Mouse (Mus musculus) cerebellum, adult (tissue): ENCODE results near the gene Zfp697.

Experiments
- ATAC-seq: cut with Nextera tagmentation; 2 replicates; pipeline ENCODE4 v1.9.2; 2017; ENCODE audit warnings: mild to moderate bottlenecking, moderate library complexity, mixed read lengths; ENCODE audit not compliant: insufficient number of reproducible peaks, low FRiP score, low TSS enrichment

Gene Zfp697

DNA sequence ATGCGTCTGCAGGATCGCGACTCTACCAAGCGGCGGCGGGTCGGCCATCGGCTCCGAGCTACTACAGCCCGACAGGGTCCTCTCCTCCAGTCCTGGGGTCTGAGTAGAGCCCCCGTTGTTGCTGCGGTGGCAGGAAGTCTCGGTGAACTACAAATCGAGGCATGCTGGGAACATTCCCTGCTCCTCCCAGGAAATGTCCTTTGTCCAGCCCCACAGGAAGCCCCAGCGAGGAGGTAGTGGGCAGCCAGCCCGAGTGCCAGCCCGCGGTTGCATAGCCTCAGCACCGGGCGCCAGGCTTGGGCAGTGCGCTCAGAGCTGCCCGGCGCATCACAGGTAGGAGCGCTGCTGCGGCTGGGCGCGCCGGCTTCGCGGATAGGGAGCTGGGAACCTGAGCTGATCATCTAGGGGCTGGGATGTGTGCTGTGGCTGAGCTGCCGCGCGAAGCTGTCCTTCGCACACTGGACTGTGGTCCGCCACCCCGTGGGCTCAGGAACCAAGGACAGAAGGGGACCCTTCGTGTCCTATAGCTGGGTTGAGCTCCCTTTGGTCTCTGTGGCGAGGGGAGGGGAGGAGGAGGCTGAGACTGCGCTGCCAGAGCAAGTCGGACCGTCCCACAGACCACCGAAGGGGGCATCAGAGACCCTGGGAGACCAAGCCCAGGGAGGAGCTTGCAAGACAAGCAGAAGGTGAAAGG lies at the start of gene Zfp697:
Gene Zfp697, plus strand, starts transcription at position 216 of the 694 bp plus-strand sequence.
- ATAC-seq, result peak; percentile 93

DNA sequence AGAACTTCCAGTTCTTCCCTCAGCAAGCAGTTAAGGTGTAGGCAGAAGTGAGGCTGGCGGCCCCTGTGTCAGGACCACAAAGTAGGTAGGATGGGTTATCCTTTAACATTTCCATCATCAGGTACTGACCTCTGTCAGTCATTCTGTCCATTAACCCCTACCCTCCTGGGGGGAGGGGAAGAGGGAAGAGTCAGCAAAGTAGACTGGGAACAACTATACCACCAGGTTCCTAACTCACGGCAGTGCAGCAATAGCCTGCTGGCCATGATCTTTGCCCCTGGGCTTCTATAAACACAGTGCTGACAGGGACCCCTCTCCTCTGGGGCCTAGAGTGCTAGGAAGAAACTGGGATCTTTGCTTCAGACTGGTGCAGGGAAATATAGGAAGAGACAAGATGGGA lies 48.3 kb upstream of the Zfp697 start:
- no peak for ATAC-seq

DNA sequence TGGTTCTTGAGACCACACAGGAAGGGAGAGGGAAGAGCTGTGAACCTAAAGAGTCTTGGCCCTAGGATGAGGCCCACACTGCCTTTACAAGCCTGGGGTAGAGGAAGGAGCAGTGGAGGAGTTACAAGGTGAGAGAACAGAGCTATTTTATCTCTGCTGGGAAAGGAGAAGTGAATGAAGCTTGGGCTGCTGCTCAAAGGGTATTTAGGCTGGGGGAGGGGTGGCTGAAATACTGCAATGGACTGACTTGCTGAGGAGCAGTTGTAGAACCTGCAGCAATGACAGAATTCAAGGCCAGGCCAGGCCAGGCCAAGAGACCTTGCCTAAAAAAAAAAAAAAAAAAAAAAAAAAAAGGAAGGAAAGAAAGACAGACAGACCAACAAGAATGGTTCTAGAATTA lies 46.9 kb upstream of the Zfp697 start:
- no peak for ATAC-seq

DNA sequence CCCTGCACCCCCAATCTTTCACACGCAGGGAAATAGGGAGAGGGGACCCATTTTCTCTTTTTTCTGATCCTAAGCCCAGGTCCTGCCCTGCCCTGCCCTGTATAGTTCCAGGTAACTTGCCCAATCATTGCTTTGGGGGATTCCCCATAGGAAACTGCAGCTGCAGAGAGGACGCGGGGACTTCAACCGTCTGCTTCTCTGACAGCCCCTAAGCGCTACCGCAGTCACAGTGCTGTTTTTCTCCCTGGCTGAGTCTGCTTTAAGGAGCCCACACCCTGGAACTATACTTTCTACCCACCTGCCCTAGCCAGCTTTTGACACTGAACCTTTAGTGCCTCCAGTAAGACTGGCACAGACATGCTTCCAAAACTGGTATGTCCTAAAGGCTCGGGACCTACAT lies 46.4 kb upstream of the Zfp697 start:
- ATAC-seq, result no peak

DNA sequence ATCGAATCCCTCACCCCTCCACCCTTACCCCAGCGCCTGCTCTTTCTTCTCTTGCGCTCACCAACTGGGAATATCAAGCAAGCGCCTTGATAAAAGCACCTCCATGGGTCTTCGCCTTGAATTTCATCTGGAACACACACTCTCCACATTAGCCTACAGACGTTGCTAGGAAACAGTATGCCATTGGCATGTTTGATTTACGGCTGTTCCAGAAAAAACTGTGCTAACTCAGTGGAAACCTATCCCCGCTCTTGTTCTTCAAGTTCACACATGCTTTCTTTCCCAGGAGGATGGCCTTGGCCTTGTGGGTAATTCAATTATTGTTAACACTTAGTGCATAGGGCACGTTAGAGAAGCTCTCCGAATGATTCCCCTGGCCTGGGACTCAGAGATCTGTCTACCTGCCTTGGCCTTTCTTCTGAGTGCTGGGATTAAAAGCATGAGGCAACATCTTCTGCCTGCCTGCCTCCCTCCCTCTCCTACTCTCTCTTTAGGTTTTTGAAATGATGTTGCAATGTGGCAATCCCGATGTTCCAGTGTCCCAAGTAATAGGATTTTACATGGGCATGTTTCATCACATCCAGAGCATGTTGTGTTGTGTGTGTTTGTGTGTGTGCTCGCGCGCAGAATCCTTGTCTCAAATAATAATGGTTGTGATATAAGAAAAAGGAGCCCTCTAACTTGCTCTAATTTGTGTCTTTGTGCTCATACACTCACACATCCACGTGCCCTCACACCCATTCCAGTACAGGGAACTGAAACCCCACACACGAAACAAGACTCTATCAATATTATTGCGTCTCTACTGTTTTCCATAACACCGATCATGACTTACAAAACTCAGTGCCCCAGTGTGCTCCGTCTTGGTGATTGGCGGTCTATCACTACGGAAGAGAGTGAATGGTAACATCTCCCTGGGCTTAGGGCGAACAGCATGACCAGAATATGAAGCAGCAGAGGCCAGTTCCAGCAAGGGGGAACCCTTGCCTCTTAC lies 45.3 kb upstream of the Zfp697 start:
- no peak for ATAC-seq

DNA sequence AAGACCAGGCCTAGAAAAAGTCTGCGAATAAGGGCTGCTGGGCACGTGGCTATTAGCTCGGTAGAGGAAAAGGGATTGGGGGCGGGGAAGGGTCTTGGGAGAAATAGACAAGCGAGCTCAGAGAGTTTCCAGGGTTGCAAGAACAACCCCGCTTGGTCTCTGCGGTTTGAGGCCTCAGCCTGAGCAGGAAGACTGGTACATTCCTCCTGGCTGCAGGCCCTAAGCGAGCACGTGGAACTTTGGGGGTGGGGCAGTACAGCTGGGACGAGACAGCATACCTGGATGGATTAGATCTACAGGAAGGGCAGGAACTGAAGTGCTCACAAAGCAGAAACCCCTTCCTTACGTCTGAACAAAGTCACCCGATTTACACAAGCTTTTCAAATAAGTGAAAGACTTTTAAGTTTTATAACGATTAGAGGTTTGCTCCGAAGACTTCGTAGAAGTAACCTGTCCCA lies 43.6 kb upstream of the Zfp697 start:
- ATAC-seq, result no peak

DNA sequence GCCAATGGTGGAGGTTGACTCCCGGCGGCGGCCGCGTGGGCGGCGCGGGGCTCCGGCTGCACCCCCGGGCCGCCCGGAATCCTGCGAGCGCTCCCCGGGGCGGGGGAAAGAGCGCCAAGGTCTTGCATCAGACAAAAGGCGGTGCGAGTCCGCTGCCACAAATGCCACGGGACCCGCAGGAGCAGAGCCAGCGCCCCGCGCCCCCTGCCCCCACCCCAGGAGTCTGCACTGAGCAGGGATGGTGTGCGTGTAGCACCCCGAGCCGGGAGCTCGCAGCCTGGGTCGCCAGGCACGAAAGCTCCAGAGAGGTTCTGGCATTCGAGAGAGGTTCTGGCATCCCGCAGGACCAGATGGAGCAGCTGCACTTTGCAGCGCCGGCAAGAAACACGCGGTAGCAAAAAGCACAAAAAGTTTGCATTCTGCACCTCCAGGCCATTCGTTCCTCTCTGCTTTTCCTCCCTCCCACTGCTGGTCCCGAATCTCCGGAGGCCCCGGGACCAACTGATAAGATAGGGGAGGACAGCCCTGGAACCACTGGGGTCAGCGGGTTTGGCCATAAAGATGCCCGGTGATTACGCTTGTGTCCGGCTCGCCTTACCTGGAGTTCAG lies 43.1 kb upstream of the Zfp697 start:
- ATAC-seq, result 0 out of 2 replicates have a peak, but pooled peaks have one; percentile 45

DNA sequence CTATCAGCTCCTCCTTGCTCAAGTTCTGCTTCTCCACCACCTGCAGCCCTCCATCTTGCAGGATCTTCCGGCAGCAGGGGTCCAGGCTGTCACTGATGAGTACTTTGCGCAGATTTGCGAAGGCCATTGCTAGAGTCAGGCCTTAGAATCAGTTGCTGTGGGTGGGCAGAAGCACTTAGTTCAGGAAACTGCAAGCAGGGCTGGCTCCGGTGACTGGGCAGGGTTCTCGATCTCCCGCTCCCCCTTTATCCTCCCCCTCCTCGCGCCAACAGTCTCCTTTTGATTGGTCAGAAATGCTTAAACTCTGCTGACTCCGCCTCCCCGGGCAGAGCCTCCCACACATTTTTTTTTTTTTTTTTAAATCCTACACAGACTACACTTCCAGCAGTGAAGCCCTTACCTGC lies 42.6 kb upstream of the Zfp697 start, which contains the start of gene Phgdh:
Gene Phgdh, minus strand, starts transcription at position 285 of the 404 bp plus-strand sequence.
- 0 out of 2 replicates have a peak, but pooled peaks have one; percentile 4 for ATAC-seq

DNA sequence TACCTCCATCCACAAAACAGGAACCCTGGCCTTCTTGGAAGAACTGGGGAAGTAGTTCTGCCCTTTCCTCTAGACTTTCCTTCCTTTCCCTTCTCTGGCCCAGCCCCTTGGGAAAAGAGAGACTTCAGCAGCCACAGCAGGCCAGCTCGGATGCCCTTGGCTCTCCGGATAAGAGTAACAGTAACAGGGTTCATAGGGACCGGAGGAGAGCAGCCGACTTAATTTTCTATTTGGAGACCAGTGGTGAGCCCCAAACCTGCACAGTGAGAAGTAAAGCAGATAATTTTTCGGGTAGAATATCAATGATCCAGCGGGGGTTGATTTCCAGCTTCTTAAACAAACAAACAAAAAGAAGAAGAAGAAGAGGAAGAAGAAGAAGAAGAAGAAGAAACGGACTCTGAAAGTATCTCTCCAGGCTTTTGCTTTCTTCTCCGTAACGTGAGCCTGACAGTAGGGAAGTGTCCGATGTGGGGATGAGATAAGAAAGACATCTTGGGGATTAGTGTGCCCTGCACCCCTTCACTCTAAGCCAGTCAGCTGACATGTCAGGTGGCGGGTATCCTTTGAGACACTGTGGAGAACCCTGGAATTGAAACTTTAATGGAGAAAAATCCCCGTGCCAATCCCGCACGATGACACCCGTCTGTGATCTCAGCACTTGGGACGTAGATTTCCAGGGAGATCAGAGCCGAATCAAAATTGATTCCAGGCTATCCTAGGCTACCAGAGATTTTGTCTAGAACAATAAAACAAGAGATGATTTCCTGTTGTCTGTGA lies 41.3 kb upstream of the Zfp697 start:
- no peak for ATAC-seq

DNA sequence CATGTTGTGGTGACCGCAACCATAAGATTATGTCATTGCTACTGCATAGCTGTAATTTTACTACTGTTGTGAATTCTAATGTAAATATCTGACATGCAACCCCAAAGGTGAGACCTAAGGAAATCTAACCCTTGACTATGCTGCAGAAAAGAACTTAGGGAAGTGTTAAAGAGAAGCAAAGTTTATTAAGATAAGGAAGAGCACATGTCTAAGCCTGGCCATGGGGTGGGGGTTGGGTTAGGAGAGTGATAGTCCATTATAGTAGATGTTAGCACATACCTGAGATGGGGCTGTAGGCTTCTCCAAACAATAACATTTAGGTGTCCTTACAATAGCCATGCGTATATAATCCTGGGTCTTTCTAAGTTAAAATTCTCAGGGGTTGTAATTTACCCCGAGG lies 39.0 kb upstream of the Zfp697 start:
- no peak for ATAC-seq

DNA sequence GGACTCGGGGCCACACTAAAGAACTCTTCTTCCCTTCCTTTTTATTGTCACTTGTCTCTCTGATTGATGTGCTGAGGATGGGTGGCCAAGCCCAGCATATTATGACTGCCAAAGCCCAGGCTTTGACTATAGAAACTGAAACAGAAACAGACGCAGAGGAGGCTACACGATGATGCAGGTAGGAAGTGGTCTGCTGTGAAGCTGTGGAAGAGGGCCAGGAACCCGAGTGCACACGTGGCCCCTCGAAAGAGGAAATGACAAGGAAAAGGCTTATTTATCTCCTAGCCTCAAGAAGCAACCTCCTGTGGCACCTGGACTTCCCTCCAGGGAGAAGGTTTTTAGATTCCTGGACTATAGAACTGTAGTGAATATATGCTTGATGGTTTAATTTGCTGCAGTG lies 34.2 kb upstream of the Zfp697 start:
- no peak for ATAC-seq

DNA sequence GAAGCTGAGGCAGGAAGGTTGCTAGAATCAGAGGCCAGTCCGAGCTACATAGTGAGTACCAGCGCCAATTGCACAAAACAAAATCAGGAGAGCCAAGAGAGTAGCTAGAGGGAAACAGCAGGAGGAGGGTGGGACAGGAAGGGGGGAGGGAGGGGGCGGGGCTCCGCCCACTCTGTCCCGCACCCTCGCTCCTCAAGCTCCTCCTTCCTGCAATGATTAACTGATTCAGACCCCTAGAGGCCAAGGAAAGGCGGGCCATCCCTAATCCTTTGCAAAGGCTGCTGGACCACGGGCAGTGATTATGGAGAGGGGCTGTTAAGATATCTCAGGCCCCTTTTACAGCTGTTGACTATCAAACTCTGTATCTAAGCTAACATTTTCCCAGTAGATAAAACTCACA lies 33.6 kb upstream of the Zfp697 start:
- ATAC-seq, result no peak

DNA sequence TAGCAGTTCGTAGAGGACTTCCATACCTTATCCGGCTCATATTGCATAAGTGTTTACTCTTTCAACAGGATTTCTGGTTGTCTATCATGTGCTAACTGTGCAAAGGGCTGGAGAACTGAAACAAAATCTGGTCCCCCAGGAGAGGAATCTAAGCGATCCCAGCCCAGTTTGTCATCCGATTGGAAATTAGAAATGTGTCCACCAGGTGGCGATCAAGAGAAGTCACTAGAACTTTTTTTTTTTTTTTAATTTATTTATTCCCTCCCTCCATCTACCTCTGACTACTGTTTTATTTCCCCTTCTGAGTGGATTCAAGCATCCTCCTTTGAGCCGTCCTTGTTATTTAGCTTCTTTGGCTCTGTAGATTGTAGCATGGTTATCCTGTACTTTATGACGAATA lies 28.4 kb upstream of the Zfp697 start:
- ATAC-seq, result no peak

DNA sequence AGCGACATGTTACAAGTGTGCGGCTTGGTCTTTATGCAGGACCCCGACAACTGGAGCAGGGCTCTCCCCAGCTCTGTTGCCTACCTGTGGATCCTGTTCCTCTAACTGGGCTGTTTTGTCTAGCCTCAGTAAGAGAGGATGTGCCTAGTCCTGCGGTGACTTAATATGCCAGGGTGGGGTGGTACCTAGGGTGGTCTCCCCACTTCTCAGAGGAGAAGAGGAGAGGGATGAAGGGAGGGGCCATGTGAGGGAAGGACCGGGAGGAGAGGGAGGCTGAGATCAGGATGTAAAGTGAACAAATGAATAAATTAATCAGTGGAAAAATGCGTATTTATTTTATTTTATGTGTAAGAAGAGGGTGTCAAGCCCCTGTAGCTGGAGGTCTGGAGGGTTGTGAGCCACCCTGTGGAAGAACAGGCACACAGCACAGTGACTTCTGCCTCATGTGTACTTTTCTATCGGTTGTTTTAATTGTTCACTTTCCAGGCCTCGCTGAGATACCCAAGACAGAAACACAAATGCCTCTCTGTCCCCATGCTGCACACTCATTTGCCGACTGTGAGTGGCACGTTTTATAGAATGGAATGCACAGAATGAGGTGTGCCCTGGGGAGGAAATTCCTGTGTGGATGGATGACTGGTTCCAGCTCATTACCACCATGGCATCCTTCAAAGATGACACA lies 26.8 kb upstream of the Zfp697 start:
- no peak for ATAC-seq

DNA sequence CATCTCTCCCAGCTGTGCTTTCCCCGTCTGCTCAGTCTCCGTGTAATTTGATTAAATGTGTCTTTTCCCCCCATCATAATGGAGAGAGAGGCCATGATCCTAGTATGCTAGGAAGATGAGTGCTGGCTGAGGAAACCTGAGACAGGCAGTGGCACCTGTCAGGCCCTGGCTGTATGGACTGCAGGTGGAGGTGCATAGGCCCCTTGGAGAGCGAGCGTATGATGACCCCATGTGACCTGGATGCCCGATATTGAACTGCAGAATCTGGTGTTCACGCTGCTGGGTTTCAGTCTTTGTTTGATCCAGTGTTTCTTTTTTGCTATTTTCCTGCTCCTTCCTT lies 26.3 kb upstream of the Zfp697 start:
- no peak for ATAC-seq

DNA sequence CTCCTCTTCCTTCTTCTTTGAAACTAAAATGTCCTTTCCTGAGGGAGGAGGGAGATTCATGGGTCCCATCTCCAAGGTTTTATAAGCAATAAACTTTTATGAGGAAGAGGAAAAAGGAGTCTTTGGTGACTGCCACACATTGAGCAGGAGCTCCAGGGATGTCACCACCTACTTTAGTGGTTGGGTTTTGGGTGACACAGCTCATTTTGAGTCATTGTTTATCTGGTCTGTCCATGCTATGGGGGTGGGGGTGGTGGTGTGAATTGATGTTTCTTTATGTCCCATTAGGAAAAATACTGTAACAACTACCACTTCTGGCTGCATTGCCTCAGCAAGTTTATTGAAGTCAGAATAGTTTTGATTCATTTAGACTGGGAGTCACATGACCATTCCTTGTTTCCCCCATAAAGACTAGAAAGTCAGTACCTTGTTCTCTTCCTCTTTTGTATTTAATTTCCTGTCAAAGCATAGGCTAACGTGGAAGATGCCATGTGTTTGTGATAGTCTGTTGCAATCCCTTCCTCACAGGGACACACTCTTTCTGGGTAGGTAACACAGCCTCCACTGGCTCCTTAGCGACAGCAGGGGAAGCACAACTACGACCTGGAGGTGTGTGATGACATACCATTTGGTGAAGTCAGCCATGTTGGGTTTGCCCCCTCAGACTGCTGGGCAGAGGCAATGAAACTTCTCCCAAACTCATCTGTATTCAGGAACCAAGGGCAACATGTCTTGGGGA lies 25.5 kb upstream of the Zfp697 start:
- no peak for ATAC-seq

DNA sequence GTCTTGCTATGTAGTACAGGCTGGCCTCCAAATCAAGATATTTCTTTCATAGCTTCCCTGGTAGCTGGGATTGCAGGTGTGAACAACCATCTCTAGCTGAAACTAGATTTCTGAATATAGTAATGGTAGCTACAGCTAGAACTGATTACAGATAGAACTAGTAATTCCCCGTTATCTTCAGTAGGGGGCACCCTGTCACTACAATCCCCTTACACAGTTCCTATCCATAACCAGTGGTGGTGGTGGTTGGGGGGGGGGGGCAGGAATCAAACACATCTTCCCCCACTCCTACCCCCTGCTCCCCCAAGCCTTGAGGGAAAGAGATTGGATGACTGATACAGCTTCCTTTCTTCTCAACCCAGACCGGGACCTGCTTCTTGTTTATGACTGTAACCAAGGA lies 19.5 kb upstream of the Zfp697 start:
- ATAC-seq, result no peak

DNA sequence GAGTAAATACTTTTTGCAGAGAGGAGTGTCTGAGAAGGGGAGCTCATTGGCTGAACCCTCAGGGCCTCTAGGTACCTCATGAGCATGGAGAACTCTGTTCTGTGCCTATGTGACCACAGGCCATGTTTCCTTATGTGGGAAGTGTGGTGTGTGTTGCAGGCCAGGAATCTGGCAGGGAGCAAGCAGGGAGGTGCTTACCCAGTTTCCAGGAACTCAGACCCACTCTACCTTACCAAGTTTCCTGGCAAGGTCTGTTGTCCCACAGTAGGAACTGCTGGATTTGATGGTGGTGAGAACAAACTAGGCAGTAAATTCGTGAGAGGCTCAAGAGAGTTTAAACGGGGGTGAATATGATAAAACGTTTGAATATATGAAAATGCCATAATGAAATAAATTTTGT lies 16.2 kb upstream of the Zfp697 start:
- no peak for ATAC-seq

DNA sequence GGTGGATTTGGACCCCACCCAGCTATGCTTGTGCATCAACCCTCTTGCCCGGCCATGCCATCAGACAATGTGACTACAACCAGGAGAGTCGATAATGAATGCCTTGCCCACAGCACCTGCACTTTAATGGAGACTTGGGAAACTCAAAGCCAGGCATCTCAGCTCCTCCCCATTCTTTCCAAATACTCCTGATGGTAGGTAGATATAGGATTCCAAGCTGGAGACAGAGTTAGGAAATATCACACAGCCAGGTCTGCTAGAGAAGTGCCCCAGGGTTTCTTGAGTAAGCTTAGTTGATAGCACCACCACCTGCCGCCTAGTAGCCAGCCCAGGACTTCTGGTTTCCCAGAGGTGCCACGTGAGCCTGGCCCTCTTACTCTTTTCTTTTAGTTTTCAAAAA lies 15.4 kb upstream of the Zfp697 start:
- no peak for ATAC-seq
